Mouse (Mus musculus) naive thymus-derived CD4-positive, alpha-beta T cell, adult 5 months (primary cell): ENCODE data around the gene Gm9972. TPM values are rescaled to one million over a fixed set of nuclear protein-coding genes. Genes with fewer than 3 reads are reported as not detected.

ENCODE experiments used
- polyA plus RNA-seq: library from polyadenylated mRNA; unstranded; fragments of 100-300 nt; shearing (Covaris generic); gene quantifications from one replicate; pipeline ENCODE4 v1.2.1, GENCODE M21; 2017

Gm9972 gene
- polyA plus RNA-seq, result not detected

DNA sequence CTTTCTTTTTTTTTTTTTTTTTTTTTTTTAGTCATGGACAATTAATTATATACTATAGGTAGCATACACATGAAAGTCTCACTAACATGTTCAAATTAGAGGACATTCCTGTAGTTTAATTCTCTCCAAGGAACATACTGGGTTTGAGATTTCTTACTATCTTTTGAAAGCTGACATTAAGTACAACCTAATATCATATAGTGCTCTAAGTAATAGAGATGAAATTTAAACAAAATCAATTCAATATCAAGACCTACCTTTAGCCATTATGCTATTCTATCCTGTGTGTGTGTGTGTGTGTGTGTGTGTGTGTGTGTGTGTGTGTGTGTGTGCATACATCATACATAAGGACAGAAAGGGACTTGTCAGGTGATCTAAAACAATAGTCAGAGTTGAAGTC, at the start of gene Gm9972:
Gene Gm9972, plus strand, starts transcription at position 301 of the 400 bp plus-strand sequence.

Other genes with a start within 250 kb of the Gm9972 start
- gene Atp10b, start 114.1 kb downstream of the Gm9972 start, polyA plus RNA-seq, result not detected